Mouse (Mus musculus): Measurements from ENCODE around the gene Slc47a2.

GRCm38 (mm10) chr11:61319233-61319922 lies 23.3 kb downstream of the Slc47a2 start:
- TF ChIP-seq CTCF (IDR thresholded peaks at IDR 0.05) = no peak
- TF ChIP-seq EP300 (IDR thresholded peaks at IDR 0.05) = no peak

Measured in lung, postnatal 0 days (tissue).